Mouse (Mus musculus) brain, embryonic 14.5 days (tissue): ENCODE results near the gene Dab2ip. TPM values are rescaled to one million over a fixed set of nuclear protein-coding genes. Genes with fewer than 3 reads are reported as not detected.

Experiments used
- DNase-seq: peaks from one replicate; pipeline ENCODE4 v3.0.0-alpha.2; 2011; ENCODE audit warnings: low read depth
- CTCF ChIP-seq: fragments of 200-500 bp; IDR thresholded peaks from 2 replicates; pipeline ENCODE4 v1.5.1; 2012; ENCODE audit warnings: inconsistent platforms, mild to moderate bottlenecking, moderate library complexity, borderline replicate concordance; ENCODE audit not compliant: insufficient read depth, insufficient read length; ENCODE audit errors: extremely low read depth
- POLR2A ChIP-seq: fragments of 200-500 bp; IDR thresholded peaks from 2 replicates; pipeline ENCODE4 v1.6.1; 2012; ENCODE audit warnings: mild to moderate bottlenecking, inconsistent platforms, borderline replicate concordance; ENCODE audit not compliant: poor library complexity, insufficient read depth, insufficient read length, severe bottlenecking; ENCODE audit errors: extremely low read depth
- polyA plus RNA-seq: library from polyadenylated mRNA; depleted of rRNA; stranded (reverse); fragments of >200 nt; gene quantifications from 2 replicates; pipeline ENCODE4 v1.2.3, GENCODE M21; 2012

Gene Dab2ip
- polyA plus RNA-seq, 1 experiment: 126 TPM

DNA sequence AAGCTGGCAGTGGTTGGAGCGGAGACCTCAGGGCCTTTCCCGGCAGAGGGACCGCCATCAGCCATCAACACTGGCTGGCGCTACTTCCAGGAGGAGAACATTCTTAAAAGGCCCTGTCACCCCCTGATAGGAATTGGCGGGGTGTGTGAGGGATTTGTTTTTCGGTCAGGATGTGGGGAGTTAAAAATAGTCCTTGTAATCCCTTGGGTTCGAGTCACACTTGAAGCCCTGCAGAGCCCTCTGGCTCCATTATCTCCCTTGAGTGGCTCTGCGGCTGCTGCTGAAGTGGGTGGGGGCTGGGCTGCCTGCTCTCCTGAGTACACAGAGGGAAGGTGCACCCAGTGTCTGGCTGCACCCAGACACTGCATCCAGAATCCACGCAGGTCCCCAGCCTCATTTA is 30.3 kb downstream of the Dab2ip start:
- no peak for TF ChIP-seq POLR2A
- no peak for TF ChIP-seq CTCF
- peak; percentile 53 for DNase-seq

GRCm38 (mm10) chr2:35589385-35589784 is 31.3 kb downstream of the Dab2ip start:
- TF ChIP-seq POLR2A (no peak), CTCF (no peak)

DNA sequence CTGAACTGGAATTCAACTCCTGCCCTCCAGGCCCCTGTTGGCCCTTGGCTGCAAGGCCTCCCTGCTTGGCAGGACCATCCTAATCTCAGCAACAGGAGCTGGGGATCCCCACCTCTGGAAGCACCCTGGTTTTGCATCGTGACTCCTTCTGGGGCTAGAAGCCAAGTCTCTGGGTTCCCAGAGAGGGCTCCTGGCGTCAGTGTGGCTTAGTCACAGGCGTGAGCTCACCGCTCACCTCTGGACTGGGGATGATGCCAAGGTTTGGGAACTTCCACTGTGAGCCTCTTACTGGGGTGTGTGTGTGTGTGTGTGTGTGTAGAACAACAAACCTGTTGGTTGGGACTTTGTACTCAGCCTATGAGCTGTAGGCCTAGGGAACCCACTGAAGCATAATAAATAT is 31.7 kb downstream of the Dab2ip start:
- no peak for DNase-seq
- TF ChIP-seq POLR2A (no peak), CTCF (no peak)

More at GRCm38 (mm10) chr2:35589385-35589784, 31.3 kb downstream of the Dab2ip start:
- no peak for DNase-seq

- DNase-seq: no peak
- TF ChIP-seq POLR2A: no peak
Measured at GRCm38 (mm10) chr2:35591961-35592724, 34.1 kb downstream of the Dab2ip start.

GRCm38 (mm10) chr2:35592725-35593392 is 34.8 kb downstream of the Dab2ip start:
- DNase-seq: peak; percentile 70
- TF ChIP-seq POLR2A (no peak), CTCF (no peak)

DNA sequence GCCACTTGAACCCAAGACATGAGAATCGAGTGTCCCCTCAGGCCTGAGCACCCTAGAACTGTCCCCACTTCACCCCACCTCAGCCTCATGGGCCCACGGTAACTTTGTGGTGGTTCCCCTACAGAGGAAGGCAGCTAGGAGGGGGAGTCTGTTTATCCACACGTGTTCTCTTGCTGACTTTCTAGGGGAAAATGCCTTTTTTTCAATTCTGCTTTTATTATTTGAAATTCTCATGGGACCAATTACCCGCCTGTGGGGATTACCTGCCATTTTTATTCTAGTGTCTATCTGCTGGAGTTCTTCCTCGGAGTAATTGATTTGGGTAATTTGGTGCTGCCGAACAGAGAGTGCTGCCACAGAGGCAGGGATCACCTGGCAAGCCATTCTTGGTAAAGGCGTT is 35.8 kb downstream of the Dab2ip start:
- TF ChIP-seq POLR2A (no peak), CTCF (no peak)
- DNase-seq: no peak

DNA sequence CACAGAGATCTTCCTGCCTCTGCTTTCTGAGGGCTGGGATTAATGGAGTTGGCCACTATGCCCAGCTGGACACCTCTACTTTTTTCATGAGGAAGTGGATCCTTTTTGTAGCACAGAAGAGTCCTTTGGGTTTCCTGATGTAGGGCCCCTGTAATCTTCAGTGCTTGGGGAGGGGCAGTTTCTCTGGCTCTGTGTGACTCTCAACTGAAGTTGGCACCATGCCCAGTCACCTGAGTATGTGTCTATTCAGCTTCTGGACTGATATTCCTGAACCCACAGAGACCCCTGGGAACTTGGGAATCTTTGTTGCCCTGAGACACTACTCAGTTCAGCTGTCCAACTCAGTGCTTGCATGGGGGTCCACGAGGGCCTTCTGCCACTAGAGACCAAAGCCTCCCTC is 37.0 kb downstream of the Dab2ip start:
- no peak for DNase-seq
- TF ChIP-seq CTCF: no peak
- TF ChIP-seq POLR2A: no peak

DNA sequence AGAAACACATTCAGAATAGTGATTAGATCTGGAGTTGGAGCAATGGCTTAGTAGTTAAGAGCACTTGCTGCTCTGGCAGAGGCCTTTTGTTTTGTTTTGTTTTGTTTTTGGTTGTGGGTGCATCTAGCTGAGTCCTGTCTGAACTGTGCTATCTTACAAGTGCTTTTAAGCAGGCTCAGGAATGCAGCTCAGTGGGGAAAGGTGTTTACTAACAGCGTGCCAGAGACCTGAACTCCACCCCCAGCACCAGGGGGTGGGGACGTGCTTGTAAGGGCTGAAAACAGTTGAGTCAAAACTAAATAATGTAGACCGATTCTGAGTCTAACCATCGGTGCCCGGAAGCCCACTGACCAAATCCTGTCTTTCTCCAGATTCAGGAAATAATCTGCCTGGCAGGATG is 37.7 kb downstream of the Dab2ip start:
- no peak for DNase-seq

GRCm38 (mm10) chr2:35596796-35597195 is 38.7 kb downstream of the Dab2ip start:
- no peak for DNase-seq
- TF ChIP-seq POLR2A (no peak), CTCF (no peak)

More for the DNA sequence above, 37.7 kb downstream of the Dab2ip start:
- TF ChIP-seq POLR2A (no peak), CTCF (no peak)

- TF ChIP-seq CTCF: no peak
- DNase-seq: no peak
Measured at GRCm38 (mm10) chr2:35598819-35599218, 40.8 kb downstream of the Dab2ip start.

DNA sequence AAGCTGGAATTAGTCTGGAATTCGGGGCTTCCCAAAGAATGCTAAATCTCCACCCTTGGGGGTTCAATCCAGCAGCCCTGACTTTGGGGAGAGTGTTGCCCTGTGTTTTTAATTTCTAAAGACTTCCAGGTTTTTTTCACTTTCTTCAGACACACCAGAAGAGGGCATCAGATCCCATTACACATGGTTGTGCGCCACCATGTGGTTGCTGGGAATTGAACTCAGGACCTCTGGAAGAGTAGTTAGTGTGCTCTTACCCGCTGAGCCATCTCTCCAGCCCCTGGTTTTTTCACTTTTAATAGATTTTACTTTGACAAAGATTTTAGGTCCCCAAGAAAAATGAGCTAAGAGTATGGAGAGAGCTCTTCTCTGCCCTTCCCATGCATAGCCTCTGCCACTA is 43.6 kb downstream of the Dab2ip start:
- no peak for DNase-seq

GRCm38 (mm10) chr2:35607476-35607875 is 49.4 kb downstream of the Dab2ip start:
- no peak for DNase-seq
- TF ChIP-seq CTCF (no peak), POLR2A (no peak)

More for the DNA sequence above, 43.6 kb downstream of the Dab2ip start:
- no peak for TF ChIP-seq CTCF
- TF ChIP-seq POLR2A: no peak

- no peak for DNase-seq
Measured at GRCm38 (mm10) chr2:35608856-35609255, 50.8 kb downstream of the Dab2ip start.

More at GRCm38 (mm10) chr2:35608856-35609255, 50.8 kb downstream of the Dab2ip start:
- TF ChIP-seq CTCF: no peak
- TF ChIP-seq POLR2A: no peak
